Mouse (Mus musculus): ENCODE data around the gene Otud7a. TPM values are rescaled to one million over a fixed set of nuclear protein-coding genes. Genes with fewer than 3 reads are reported as not detected.

Gene Otud7a
- polyA plus RNA-seq, 1 experiment from 2014 or later: 3.4 TPM

GRCm38 (mm10) chr7:63738142-63738541 is 293.6 kb downstream of the Otud7a start:
- no peak overlapping the region for H3K27ac ChIP-seq (replicated peaks; ENCODE audit: low read depth, low read length)
- DNase-seq (no peak), ATAC-seq (ENCODE audit: low FRiP score, low TSS enrichment) (no peak)
- no peaks in the 10 kb centered on the region for H3K9me3 ChIP-seq (ENCODE audit: control insufficient read depth, low read length)
- H3K27me3 ChIP-seq (ENCODE audit: control insufficient read depth, insufficient read depth, low read length): no peaks in the 10 kb centered on the region
- H3K4me1 ChIP-seq (ENCODE audit: control insufficient read depth, insufficient read depth, low read length): no peaks in the 10 kb centered on the region
- 88% methylated on average over 1 of the region's 1 CpGs for WGBS
- no peak overlapping the region for H3K4me2 ChIP-seq (ENCODE audit: low read length)
- no peaks in the 10 kb centered on the region for H3K36me3 ChIP-seq (ENCODE audit: control insufficient read depth, insufficient read depth, low read length)
- H3K9ac ChIP-seq (replicated peaks; ENCODE audit: low read length): no peak overlapping the region
- no peak overlapping the region for H3K4me3 ChIP-seq (replicated peaks; ENCODE audit: low read depth, low read length)

GRCm38 (mm10) chr7:63743116-63743515 is 298.6 kb downstream of the Otud7a start:
- WGBS: 97% methylated on average over 1 of the region's 1 CpGs
- Histone ChIP-seq H3K9ac (replicated peaks; ENCODE audit: low read length) (no peak overlapping the region), H3K4me3 (replicated peaks; ENCODE audit: low read depth, low read length) (no peak overlapping the region), H3K4me2 (ENCODE audit: low read length) (no peak overlapping the region), H3K4me1 (ENCODE audit: control insufficient read depth, insufficient read depth, low read length) (no peaks in the 10 kb centered on the region), H3K36me3 (ENCODE audit: control insufficient read depth, insufficient read depth, low read length) (no peaks in the 10 kb centered on the region), H3K9me3 (ENCODE audit: control insufficient read depth, low read length) (no peaks in the 10 kb centered on the region), H3K27me3 (ENCODE audit: control insufficient read depth, insufficient read depth, low read length) (no peaks in the 10 kb centered on the region), H3K27ac (replicated peaks; ENCODE audit: low read depth, low read length) (no peak overlapping the region)
- ATAC-seq (ENCODE audit: low FRiP score, low TSS enrichment): no peak
- no peak for DNase-seq

- ATAC-seq (ENCODE audit: low FRiP score, low TSS enrichment): no peak
- Histone ChIP-seq H3K4me1 (ENCODE audit: control insufficient read depth, insufficient read depth, low read length) (peaks cover 19% of the 10 kb centered on the region), H3K27me3 (ENCODE audit: control insufficient read depth, insufficient read depth, low read length) (peaks cover 29% of the 10 kb centered on the region), H3K36me3 (ENCODE audit: control insufficient read depth, insufficient read depth, low read length) (no peaks in the 10 kb centered on the region), H3K9me3 (ENCODE audit: control insufficient read depth, low read length) (no peaks in the 10 kb centered on the region), H3K4me2 (ENCODE audit: low read length) (no peak overlapping the region), H3K27ac (replicated peaks; ENCODE audit: low read depth, low read length) (no peak overlapping the region), H3K4me3 (replicated peaks; ENCODE audit: low read depth, low read length) (no peak overlapping the region), H3K9ac (replicated peaks; ENCODE audit: low read length) (no peak overlapping the region)
- peak; percentile 83 for DNase-seq
- WGBS: 47% methylated on average over 4 of the region's 4 CpGs
Observed at GRCm38 (mm10) chr7:63752081-63752480, 307.5 kb downstream of the Otud7a start.

- H3K36me3 ChIP-seq (ENCODE audit: control insufficient read depth, insufficient read depth, low read length): no peaks in the 10 kb centered on the region
- H3K4me2 ChIP-seq (ENCODE audit: low read length): peak overlapping the region; percentile 21; the same call in 1 of the 2 replicates
- H3K4me1 ChIP-seq (ENCODE audit: control insufficient read depth, insufficient read depth, low read length): peaks cover 26% of the 10 kb centered on the region
- H3K4me3 ChIP-seq (replicated peaks; ENCODE audit: low read depth, low read length): no peak overlapping the region
- no peak overlapping the region for H3K9ac ChIP-seq (replicated peaks; ENCODE audit: low read length)
- peaks cover 41% of the 10 kb centered on the region for H3K27me3 ChIP-seq (ENCODE audit: control insufficient read depth, insufficient read depth, low read length)
- H3K9me3 ChIP-seq (ENCODE audit: control insufficient read depth, low read length): no peaks in the 10 kb centered on the region
- 21% methylated on average over 6 of the region's 6 CpGs for WGBS
- DNase-seq: peak; percentile 91
- peak; percentile 32 for ATAC-seq (ENCODE audit: low FRiP score, low TSS enrichment)
- H3K27ac ChIP-seq (replicated peaks; ENCODE audit: low read depth, low read length): no peak overlapping the region
Observed at GRCm38 (mm10) chr7:63753274-63753751, 308.8 kb downstream of the Otud7a start.

- ATAC-seq (ENCODE audit: low FRiP score, low TSS enrichment) (peak; percentile 47; the same call in 1 of the 2 replicates), DNase-seq (peak; percentile 48)
- H3K27ac ChIP-seq (replicated peaks; ENCODE audit: low read depth, low read length): no peak overlapping the region
- peaks cover 26% of the 10 kb centered on the region for H3K4me1 ChIP-seq (ENCODE audit: control insufficient read depth, insufficient read depth, low read length)
- H3K36me3 ChIP-seq (ENCODE audit: control insufficient read depth, insufficient read depth, low read length): no peaks in the 10 kb centered on the region
- peak overlapping the region; percentile 51 for H3K9ac ChIP-seq (replicated peaks; ENCODE audit: low read length)
- peak overlapping the region; percentile 84 for H3K4me2 ChIP-seq (ENCODE audit: low read length)
- 2% methylated on average over 43 of the region's 43 CpGs for WGBS
- H3K4me3 ChIP-seq (replicated peaks; ENCODE audit: low read depth, low read length): peak overlapping the region; percentile 40
- H3K27me3 ChIP-seq (ENCODE audit: control insufficient read depth, insufficient read depth, low read length): peaks cover 56% of the 10 kb centered on the region
- H3K9me3 ChIP-seq (ENCODE audit: control insufficient read depth, low read length): no peaks in the 10 kb centered on the region
Observed at GRCm38 (mm10) chr7:63754573-63755475, 310.3 kb downstream of the Otud7a start.

- peak; percentile 89 for DNase-seq
- Histone ChIP-seq H3K9me3 (ENCODE audit: control insufficient read depth, low read length) (no peaks in the 10 kb centered on the region), H3K4me1 (ENCODE audit: control insufficient read depth, insufficient read depth, low read length) (peaks cover 26% of the 10 kb centered on the region), H3K27me3 (ENCODE audit: control insufficient read depth, insufficient read depth, low read length) (peaks cover 61% of the 10 kb centered on the region), H3K4me3 (replicated peaks; ENCODE audit: low read depth, low read length) (peak overlapping the region; percentile 40), H3K4me2 (ENCODE audit: low read length) (peak overlapping the region; percentile 84), H3K36me3 (ENCODE audit: control insufficient read depth, insufficient read depth, low read length) (no peaks in the 10 kb centered on the region), H3K27ac (replicated peaks; ENCODE audit: low read depth, low read length) (no peak overlapping the region), H3K9ac (replicated peaks; ENCODE audit: low read length) (peak overlapping the region; percentile 51)
- ATAC-seq (ENCODE audit: low FRiP score, low TSS enrichment): peak; percentile 12; the same call in 1 of the 2 replicates
- under 1% methylated on average over 13 of the region's 13 CpGs for WGBS
Observed at GRCm38 (mm10) chr7:63755476-63755948, 311.0 kb downstream of the Otud7a start.

GRCm38 (mm10) chr7:63757136-63757677 is 312.7 kb downstream of the Otud7a start:
- H3K4me2 ChIP-seq (ENCODE audit: low read length): peak overlapping the region; percentile 73
- H3K27ac ChIP-seq (replicated peaks; ENCODE audit: low read depth, low read length): no peak overlapping the region
- H3K9ac ChIP-seq (replicated peaks; ENCODE audit: low read length): peak overlapping the region; percentile 52; the same call in 1 of the 2 replicates
- H3K9me3 ChIP-seq (ENCODE audit: control insufficient read depth, low read length): no peaks in the 10 kb centered on the region
- DNase-seq (peak; percentile 18), ATAC-seq (ENCODE audit: low FRiP score, low TSS enrichment) (no peak)
- no peaks in the 10 kb centered on the region for H3K36me3 ChIP-seq (ENCODE audit: control insufficient read depth, insufficient read depth, low read length)
- WGBS: 5% methylated on average over 25 of the region's 25 CpGs
- H3K4me1 ChIP-seq (ENCODE audit: control insufficient read depth, insufficient read depth, low read length): peaks cover 26% of the 10 kb centered on the region
- H3K4me3 ChIP-seq (replicated peaks; ENCODE audit: low read depth, low read length): peak overlapping the region; percentile 41
- H3K27me3 ChIP-seq (ENCODE audit: control insufficient read depth, insufficient read depth, low read length): peaks cover 73% of the 10 kb centered on the region

GRCm38 (mm10) chr7:63757678-63758239 is 313.2 kb downstream of the Otud7a start:
- no peaks in the 10 kb centered on the region for H3K36me3 ChIP-seq (ENCODE audit: control insufficient read depth, insufficient read depth, low read length)
- H3K4me2 ChIP-seq (ENCODE audit: low read length): peak overlapping the region; percentile 73
- DNase-seq: peak; percentile 62
- WGBS: 1% methylated on average over 82 of the region's 85 CpGs
- peaks cover 26% of the 10 kb centered on the region for H3K4me1 ChIP-seq (ENCODE audit: control insufficient read depth, insufficient read depth, low read length)
- H3K4me3 ChIP-seq (replicated peaks; ENCODE audit: low read depth, low read length): peak overlapping the region; percentile 41
- H3K9ac ChIP-seq (replicated peaks; ENCODE audit: low read length): peak overlapping the region; percentile 52; the same call in 1 of the 2 replicates
- no peak for ATAC-seq (ENCODE audit: low FRiP score, low TSS enrichment)
- H3K27ac ChIP-seq (replicated peaks; ENCODE audit: low read depth, low read length): 0 out of 2 replicates have a peak overlapping the region, but pooled peaks have one; percentile 9
- peaks cover 73% of the 10 kb centered on the region for H3K27me3 ChIP-seq (ENCODE audit: control insufficient read depth, insufficient read depth, low read length)
- no peaks in the 10 kb centered on the region for H3K9me3 ChIP-seq (ENCODE audit: control insufficient read depth, low read length)
